Mouse (Mus musculus): ENCODE measurements around the gene Eno4.

The Eno4 gene

GRCm38 (mm10) chr19:58974126-58974525 lies 30.9 kb downstream of the Eno4 start:
- DNase-seq (ENCODE audit: extremely low spot score, low spot score): no peak

GRCm38 (mm10) chr19:58975216-58975863 lies 32.1 kb downstream of the Eno4 start:
- no peak for DNase-seq (ENCODE audit: extremely low spot score, low spot score)

- no peak for DNase-seq (ENCODE audit: extremely low spot score, low spot score)
Observed at GRCm38 (mm10) chr19:58978401-58979171, 35.4 kb downstream of the Eno4 start.

GRCm38 (mm10) chr19:58979436-58980055 lies 36.3 kb downstream of the Eno4 start:
- DNase-seq (ENCODE audit: extremely low spot score, low spot score): no peak

- DNase-seq (ENCODE audit: extremely low spot score, low spot score): no peak
Observed at GRCm38 (mm10) chr19:58980056-58980440, 36.8 kb downstream of the Eno4 start.

- DNase-seq (ENCODE audit: extremely low spot score, low spot score): no peak
Observed at GRCm38 (mm10) chr19:58981571-58981970, 38.3 kb downstream of the Eno4 start.

- no peak for DNase-seq (ENCODE audit: extremely low spot score, low spot score)
Observed at GRCm38 (mm10) chr19:59002827-59003226, 59.6 kb downstream of the Eno4 start.

GRCm38 (mm10) chr19:59006577-59007340 lies 63.5 kb downstream of the Eno4 start:
- no peak for DNase-seq (ENCODE audit: extremely low spot score, low spot score)

GRCm38 (mm10) chr19:59010802-59011201 lies 67.6 kb downstream of the Eno4 start:
- no peak for DNase-seq (ENCODE audit: extremely low spot score, low spot score)

Data from neural tube, embryonic 10.5 days (tissue).